Mouse (Mus musculus) testis, adult 2 months (tissue): Measurements from ENCODE around the gene Nav3.

Experiments used
- CTCF ChIP-seq: fragments of 200-500 bp; IDR thresholded peaks from 2 replicates; pipeline ENCODE4 v1.5.1; 2012; ENCODE audit warnings: low read depth, mild to moderate bottlenecking, inconsistent platforms, low read length, moderate library complexity; ENCODE audit not compliant: control insufficient read depth, insufficient read depth, insufficient replicate concordance
- POLR2A ChIP-seq: fragments of 200-500 bp; IDR thresholded peaks from 2 replicates; pipeline ENCODE4 v1.6.1; 2012; ENCODE audit warnings: low read depth, mild to moderate bottlenecking, inconsistent platforms, low read length, moderate library complexity; ENCODE audit not compliant: control insufficient read depth

GRCm38 (mm10) chr10:109889171-109889475, 566.9 kb downstream of the Nav3 start:
- TF ChIP-seq POLR2A (no peak), CTCF (no peak)
